Mouse (Mus musculus): ENCODE data around the gene Gria2.

Gria2 gene

GRCm38 (mm10) chr3:80775971-80776370 is 26.7 kb downstream of the Gria2 start:
- no peak for DNase-seq (ENCODE audit: low read depth, low spot score)

DNA sequence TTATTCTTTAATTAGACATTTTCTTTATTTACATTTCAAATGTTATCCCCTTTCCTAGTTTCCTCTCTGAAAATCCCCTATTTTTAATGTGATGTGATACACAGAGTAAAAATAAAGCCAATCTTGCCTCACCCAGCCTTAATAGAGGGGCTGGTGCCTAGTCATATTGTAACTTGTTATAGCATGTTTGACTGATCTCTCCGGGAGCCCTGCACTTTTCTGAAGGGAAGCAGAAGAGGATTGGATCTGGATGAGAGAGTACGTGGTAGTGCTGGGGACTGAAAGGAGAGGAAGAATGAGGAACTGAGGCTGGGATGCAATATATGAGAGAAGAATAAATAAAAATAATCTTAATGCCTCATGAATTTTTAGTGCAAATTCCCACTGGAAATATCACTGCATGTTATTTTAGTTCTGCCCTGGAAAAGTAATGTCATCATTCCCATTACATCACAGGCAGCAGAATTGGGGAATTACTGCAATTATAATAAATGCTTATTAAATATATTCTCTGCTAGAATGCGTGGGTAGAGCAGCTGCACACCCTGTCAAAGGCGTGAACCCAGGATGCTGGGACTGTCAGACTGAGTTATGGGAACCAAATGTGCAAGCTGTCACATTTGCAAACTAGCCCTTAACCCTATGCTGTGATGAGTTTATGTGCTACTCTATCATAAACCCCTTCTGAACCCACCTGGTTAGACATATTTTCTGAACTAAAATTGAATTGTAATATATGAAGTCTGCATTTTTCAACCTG is 28.4 kb downstream of the Gria2 start:
- DNase-seq (ENCODE audit: low read depth, low spot score), result no peak

- DNase-seq (ENCODE audit: low read depth, low spot score), result no peak
Observed at GRCm38 (mm10) chr3:80773232-80773631, 29.4 kb downstream of the Gria2 start.

DNA sequence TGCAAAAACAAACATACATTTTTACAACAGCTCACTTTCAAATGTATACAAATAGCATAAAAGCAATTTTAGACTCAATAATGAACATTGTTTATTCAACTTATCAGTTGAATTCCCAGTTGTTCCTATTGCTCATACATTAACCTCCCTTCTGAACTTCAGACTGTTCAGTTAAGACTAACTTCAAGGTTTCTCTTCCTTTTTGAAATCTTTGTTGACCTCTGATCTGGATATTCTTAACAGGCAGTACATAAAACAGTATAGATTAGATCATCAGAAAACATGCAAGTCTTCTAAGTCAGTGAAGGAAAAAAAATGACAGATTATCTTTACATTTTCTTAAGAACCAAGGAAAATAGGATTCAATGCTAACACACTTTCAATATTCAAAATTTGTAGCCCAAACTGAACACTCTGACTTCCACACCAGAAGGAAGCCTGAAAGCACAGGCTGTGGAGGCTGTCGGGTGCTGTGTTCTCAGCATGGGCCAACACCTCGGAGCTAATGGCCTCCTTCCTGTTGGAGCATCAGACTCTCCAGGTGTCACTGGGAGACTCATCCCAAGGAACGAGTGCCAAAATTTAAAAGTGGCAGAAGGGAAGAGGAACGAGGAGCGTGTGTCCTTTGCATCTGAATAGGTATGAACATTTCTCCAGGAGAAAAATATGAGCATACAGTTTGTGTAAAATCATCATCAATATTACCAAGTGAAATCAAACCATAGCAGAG is 33.0 kb downstream of the Gria2 start:
- DNase-seq (ENCODE audit: low read depth, low spot score), result no peak

DNA sequence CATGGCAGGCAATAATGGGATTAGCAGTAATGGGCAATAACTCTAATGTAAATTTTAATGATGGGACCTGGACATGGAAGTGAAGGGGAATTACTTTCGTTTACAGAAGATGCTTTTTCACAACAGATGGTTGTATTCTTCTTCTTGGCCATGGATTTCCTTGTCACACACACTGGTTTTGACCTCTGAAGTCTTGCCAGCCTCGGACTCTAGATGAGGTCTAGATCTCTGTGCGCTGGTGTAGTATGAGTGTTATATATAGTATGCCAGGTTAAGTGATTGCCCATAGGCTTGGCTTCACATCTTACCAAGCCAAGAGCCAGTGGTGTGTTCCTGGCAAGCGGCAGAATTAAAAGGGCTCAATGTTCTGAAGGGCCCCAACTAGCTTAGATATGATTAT is 43.7 kb downstream of the Gria2 start:
- no peak for DNase-seq (ENCODE audit: low read depth, low spot score)

DNA sequence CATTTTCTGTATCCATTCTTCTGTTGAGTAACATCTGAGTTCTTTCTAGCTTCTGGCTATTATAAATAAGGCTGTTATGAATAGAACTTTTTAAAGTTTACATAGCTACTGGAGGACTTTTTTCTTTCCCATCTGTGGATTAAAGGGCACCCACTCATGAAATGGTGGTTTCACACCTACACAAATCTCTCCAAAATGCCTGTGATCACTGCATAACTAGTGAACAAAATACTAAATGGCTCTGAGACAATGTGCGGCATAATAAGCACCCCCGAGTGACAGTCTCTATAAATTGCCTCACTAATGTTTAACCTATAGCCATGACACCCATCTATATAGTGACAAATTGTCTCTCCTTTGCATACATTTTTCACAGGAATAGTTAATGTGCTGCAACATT is 44.3 kb downstream of the Gria2 start:
- no peak for DNase-seq (ENCODE audit: low read depth, low spot score)

DNA sequence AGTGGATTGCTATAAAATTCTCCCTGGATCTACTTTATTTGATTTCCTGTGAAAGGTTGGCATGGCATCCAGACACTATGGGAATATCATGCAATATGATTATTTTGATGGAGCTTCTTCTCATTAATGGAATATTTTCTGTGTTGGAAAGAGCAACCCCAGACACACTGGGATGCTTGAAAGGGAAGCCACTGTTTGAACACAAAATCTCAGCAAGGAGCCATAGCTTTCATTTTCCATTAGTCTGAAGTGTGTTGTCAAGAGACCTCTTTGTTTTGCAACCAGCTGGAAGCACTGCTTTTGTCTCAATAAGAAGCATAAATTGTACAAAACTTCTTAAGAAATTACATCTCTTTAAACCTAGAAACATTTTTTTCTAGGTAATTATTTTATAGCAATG is 51.8 kb downstream of the Gria2 start:
- no peak for DNase-seq (ENCODE audit: low read depth, low spot score)

DNA sequence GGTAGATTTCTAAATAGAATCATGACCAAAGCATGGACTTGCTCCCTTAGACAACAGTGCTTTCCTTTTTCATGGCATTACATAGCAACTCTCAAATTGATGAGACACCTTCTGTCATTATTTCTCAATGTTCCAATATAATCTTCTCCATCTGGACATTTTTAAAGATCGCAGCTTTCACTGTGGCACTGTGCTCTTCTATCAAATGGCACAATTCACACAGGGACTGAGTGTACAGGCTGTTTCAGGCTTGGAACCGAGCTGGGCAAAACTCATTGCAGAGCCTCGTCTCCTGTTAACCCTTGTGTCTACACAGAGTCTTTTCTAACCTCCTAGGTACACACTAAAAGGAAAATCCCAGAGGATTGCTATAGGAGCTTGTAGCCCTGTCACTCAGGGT is 77.4 kb downstream of the Gria2 start:
- peak; percentile 55 for DNase-seq (ENCODE audit: low read depth, low spot score)

DNA sequence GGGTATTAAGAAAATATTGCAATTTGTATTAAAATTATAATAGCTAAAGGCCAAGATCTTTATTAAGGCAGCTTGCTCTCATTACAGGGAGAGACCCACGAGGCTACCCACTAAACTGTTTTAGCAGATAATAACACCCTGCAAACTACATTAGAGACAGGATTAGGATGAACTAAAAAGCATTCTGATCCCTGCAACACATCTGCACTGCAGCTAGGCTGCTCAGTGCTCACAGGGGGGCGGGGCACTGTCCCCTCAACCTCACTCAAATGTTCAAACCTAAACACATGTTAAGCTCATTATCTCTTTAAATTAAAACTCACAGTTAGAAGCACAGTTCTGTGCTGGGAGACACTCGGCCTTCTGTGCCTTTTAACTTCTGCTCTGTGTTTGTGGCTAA is 89.5 kb downstream of the Gria2 start:
- DNase-seq (ENCODE audit: low read depth, low spot score), result no peak

DNA sequence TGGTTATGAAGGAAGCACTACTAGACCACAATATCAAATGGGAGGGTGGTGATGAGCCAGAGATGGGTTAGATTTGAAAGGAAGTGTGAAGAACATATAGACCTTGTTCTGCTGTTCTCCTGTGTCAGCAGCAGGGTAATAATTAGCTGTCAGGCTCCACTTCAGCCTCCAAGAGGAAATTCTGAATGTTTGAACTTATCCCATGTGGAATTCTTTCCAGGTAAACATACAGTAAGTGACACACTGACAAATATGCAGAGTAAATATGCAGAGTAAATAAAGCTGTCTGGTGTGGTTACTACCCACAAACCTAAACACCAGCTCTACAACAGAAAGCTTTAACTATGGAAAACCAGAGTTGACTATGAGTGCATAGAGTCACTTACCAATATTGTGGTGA is 93.6 kb downstream of the Gria2 start:
- DNase-seq (ENCODE audit: low read depth, low spot score), result no peak

GRCm38 (mm10) chr3:80702173-80702572 is 100.5 kb downstream of the Gria2 start:
- DNase-seq (ENCODE audit: low read depth, low spot score), result peak; percentile 47

DNA sequence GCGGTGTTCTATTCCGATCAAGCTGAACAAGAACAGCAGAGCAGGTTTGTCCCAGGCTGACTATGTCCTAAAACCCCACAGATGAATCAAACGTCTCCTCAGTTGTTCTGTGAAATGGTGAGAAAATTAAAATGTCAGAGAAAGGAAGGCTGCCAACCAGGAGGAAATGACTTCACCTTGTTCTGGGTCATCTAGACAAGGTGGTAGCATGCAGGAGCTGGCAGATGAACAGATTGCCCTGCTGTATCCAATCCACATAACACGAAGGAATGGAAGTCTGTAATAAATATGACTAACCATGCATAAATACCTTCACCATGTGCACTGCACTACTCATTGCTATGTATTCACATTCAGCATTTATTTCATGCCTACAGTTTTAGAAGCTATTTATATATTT is 105.1 kb downstream of the Gria2 start:
- peak; percentile 50 for DNase-seq (ENCODE audit: low read depth, low spot score)

GRCm38 (mm10) chr3:80694965-80695364 is 107.7 kb downstream of the Gria2 start:
- DNase-seq (ENCODE audit: low read depth, low spot score), result no peak

DNA sequence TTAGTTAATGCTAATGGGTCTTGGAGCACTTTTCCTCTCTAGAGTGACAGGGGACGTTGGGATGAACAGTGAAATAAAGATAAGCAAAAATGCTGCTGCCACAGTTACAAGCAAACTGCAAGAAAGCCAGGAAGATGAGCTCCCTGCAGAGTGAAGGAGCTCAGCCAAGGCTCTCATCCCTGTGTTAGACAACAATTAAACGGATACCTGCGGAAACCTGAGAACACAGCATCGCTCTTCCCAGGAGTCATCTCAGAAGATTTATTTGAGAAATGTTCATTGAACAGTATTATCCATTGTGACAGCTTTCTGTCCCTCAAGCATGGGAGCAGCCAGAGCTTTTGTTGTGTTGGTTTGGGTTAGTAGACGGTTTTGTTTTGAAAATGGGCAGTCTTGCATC is 137.5 kb downstream of the Gria2 start:
- no peak for DNase-seq (ENCODE audit: low read depth, low spot score)

DNA sequence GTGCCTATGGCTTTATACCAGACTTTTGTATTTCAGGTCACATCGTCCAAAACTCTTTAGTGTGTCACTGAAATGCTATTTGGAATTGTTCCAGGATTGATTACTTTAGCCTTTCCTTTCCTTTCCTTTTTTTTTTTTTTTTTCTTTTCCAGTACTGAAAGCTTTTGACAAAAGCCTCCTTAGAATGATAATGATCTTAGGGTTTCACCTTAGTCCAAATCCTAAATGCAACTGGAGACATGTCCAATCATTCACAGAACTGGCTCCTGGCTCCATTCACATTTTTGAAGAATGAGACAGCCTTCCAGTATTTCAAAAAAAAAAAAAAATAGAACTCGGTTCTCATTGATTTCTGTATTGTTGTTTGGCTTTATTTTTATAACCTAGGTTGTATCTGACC is 139.3 kb downstream of the Gria2 start:
- no peak for DNase-seq (ENCODE audit: low read depth, low spot score)

- DNase-seq (ENCODE audit: low read depth, low spot score), result peak; percentile 59
Observed at GRCm38 (mm10) chr3:80661838-80662237, 140.8 kb downstream of the Gria2 start.

DNA sequence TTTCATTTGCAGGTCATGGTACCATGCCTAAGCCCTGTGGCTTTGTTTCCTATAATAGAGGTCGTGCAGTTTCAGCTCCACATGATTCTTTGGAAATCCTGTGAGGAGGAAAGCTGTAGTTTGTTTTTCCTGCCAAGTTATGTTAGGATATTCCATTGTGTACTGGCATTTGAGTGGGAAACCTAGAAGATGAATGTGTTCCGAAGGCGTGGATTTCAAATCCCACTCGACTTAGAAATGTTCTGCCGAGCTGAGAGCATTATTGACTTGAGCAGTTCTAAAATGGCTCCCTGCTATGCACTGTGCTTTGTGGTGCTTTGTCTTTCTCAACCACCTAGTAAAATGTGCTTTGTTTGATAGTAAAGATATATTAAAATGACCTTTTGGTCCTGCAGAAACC is 150.4 kb downstream of the Gria2 start:
- no peak for DNase-seq (ENCODE audit: low read depth, low spot score)
